Mouse (Mus musculus) C2C12 (cell line): ENCODE measurements at regions not wholly inside any gene's neighbourhood (a gene's known extent, or its start where the extent isn't known, plus 50 kb on each side); places are given as distances from the start of the nearest gene placed in this dataset.

ENCODE experiments used
- H3K27me3 ChIP-seq: one replicate; pipeline ENCODE4 v1.6.1; 2011; ENCODE audit not compliant: control insufficient read depth, insufficient read depth, insufficient read length
- H3K36me3 ChIP-seq: one replicate; pipeline ENCODE4 v1.6.1; 2011; ENCODE audit not compliant: control insufficient read depth, insufficient read depth
- H3K4me3 ChIP-seq: one replicate; pipeline ENCODE4 v1.5.1; 2011; ENCODE audit warnings: mild to moderate bottlenecking, control low read depth; ENCODE audit not compliant: poor library complexity, insufficient read depth, severe bottlenecking
- H3K79me2 ChIP-seq: one replicate; pipeline ENCODE4 v1.6.1; 2011; ENCODE audit not compliant: control insufficient read depth, insufficient read depth
- H3K79me3 ChIP-seq: one replicate; pipeline ENCODE4 v1.6.1; 2011; ENCODE audit warnings: low read depth, control low read depth
- H3ac ChIP-seq: one replicate; pipeline ENCODE3; 2011; ENCODE audit warnings: low read depth; ENCODE audit not compliant: control insufficient read depth, insufficient read length
- CEBPB ChIP-seq: IDR thresholded peaks from one replicate; pipeline ENCODE4 v1.6.1; 2011; ENCODE audit warnings: low read depth, mild to moderate bottlenecking, control low read depth, moderate library complexity
- CTCF ChIP-seq: IDR thresholded peaks from one replicate; pipeline ENCODE4 v1.5.1; 2011; ENCODE audit not compliant: control insufficient read depth, insufficient read depth, insufficient read length
- FOSL1 ChIP-seq: IDR thresholded peaks from one replicate; pipeline ENCODE4 v1.8.0; 2011; ENCODE audit warnings: mild to moderate bottlenecking, low read length; ENCODE audit not compliant: poor library complexity, insufficient read depth, severe bottlenecking
- MAX ChIP-seq: IDR thresholded peaks from one replicate; pipeline ENCODE4 v1.6.1; 2011; ENCODE audit warnings: mild to moderate bottlenecking, control low read depth
- MYOD1 ChIP-seq: IDR thresholded peaks from one replicate; pipeline ENCODE4 v1.6.1; 2011; ENCODE audit warnings: low read depth; ENCODE audit not compliant: control insufficient read depth, insufficient read length
- MYOG ChIP-seq: IDR thresholded peaks from one replicate; pipeline ENCODE4 v1.6.1; 2011; ENCODE audit not compliant: control insufficient read depth, insufficient read length; ENCODE audit errors: extremely low read depth
- USF1 ChIP-seq: IDR thresholded peaks from one replicate; pipeline ENCODE4 v1.6.1; 2011; ENCODE audit warnings: low read depth, mild to moderate bottlenecking, control low read depth, moderate library complexity

DNA sequence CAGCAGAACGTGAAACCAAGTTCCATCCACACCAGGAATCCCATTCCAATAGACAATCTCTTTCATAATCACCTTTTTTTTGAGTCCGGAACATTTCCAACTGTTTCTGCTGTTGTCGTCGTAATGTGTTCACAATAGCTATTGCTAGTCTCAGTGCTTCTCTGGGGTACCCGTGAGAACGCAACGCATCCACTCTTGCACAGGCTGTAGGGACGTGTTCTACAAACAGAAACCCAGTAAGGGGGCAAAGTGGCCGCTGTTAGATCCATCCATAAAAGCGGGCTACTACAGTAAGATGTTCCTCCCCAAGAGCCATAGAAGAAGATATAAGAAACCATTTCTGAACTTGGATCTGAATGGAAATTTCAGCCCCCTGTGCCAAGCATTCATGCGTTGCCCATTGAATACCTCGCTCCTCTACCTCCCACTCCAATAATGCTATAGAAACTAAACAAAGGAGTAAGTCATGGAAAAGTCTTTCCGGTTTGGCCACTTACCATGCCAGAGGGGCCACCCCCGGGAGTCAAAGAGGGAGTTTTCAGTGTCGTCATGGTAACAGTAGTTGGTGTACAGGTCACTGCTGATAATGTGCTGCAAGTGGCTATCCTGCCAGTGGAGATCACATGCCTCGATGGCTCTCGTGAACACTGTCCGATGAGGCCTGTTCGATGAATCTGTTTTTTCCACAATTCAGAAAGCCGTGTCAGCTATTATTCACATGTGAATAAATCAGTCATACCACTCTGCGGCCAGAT, 300.6 kb upstream of the Smim15 start:
- TF ChIP-seq MYOG (no peak), USF1 (no peak), CEBPB (no peak), FOSL1 (no peak), MAX (no peak), MYOD1 (no peak)
- Histone ChIP-seq H3K27me3 (no peaks in the 10 kb centered on the region), H3K79me3 (no peaks in the 10 kb centered on the region), H3ac (no peak overlapping the region), H3K36me3 (no peaks in the 10 kb centered on the region), H3K4me3 (no peak overlapping the region), H3K79me2 (no peaks in the 10 kb centered on the region)

DNA sequence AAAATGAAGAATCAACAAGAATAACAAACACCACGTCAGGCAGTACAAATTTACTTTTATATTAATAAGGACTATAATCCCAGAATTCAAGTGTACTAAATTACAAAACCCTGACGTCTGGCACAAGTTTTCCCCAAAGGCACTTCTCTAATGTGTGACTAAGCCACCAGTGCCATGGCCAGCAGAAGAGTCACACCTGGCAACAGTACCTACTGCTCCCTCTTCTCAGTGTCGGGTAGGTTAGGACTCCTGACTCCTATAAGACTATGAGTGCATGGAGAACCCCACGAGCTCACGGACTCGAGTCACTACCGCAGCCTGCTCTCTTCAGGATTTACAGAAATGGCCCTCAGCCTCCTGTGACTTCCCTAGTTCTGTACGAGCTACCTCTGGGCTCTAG, 307.7 kb upstream of the Smim15 start:
- H3K36me3 ChIP-seq = peaks cover 4% of the 10 kb centered on the region
- no peak overlapping the region for H3K4me3 ChIP-seq
- H3K79me2 ChIP-seq = no peaks in the 10 kb centered on the region
- no peaks in the 10 kb centered on the region for H3K79me3 ChIP-seq
- TF ChIP-seq MYOG (no peak), USF1 (no peak), MAX (no peak)
- H3K27me3 ChIP-seq = no peaks in the 10 kb centered on the region
- no peak overlapping the region for H3ac ChIP-seq

DNA sequence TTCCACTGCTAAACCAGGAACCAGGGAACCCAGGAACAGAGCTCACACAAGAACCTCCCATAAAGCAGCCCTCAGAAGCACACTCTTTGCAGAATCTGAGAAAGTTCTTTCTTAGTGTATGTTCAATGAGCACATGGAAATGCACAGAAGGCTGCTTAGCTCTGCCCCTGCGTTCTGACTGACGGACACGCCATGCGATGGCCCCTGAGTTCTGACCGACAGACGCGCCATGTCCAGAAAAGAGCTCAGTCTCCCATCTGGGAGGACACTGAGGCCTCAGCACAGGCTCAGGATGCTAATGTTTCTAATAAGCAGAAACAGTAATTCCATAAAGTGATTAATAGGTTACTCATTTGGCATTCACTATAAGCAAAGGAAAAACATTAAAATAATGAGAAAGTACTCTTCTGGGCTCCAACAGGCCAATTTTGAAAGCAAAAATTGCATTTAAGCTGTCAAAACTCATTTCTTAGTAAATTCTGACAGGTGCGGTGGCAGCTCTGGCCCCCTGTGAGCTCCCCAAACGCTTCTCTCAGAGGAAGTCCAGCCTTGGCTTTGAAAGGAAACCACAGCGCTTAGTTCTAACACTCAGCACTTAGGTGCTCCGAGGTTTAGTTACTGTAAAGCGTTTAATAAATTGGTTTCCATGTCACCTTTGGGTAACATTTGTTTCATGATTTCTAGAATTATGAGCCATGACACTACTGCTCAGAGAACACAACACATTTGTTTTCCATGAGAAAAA, 309.9 kb upstream of the Smim15 start:
- Histone ChIP-seq H3ac (no peak overlapping the region), H3K36me3 (peaks cover 4% of the 10 kb centered on the region), H3K79me3 (no peaks in the 10 kb centered on the region), H3K79me2 (no peaks in the 10 kb centered on the region), H3K27me3 (no peaks in the 10 kb centered on the region), H3K4me3 (no peak overlapping the region)
- TF ChIP-seq CEBPB (no peak), USF1 (no peak), MYOG (no peak), CTCF (no peak), MYOD1 (no peak), FOSL1 (no peak), MAX (no peak)

DNA sequence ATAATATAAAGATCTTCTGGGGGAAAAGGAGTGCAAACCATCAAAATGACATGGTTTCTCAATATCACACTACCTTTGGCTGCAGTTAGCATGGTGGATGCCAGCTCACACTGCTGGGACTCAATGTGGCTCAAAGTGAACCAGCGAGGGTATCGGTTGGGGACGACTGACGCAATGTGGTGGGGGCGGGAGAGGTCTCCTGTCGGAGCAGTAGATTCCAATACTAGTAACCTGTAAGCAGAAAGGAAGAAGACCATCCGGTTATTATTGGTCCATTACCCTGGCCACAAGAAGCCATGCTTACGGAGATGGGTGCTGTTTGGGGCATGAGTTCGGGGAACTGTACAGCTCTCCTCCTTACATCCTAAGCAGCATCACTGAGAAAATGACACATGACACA, 313.3 kb upstream of the Smim15 start:
- no peak for TF ChIP-seq MYOG
- TF ChIP-seq MAX = no peak
- TF ChIP-seq FOSL1 = no peak
- TF ChIP-seq CTCF = no peak
- TF ChIP-seq MYOD1 = no peak
- TF ChIP-seq CEBPB = no peak
- no peak for TF ChIP-seq USF1
- Histone ChIP-seq H3ac (no peak overlapping the region), H3K27me3 (no peaks in the 10 kb centered on the region), H3K36me3 (peaks cover 7% of the 10 kb centered on the region), H3K79me2 (no peaks in the 10 kb centered on the region), H3K4me3 (no peak overlapping the region), H3K79me3 (no peaks in the 10 kb centered on the region)

DNA sequence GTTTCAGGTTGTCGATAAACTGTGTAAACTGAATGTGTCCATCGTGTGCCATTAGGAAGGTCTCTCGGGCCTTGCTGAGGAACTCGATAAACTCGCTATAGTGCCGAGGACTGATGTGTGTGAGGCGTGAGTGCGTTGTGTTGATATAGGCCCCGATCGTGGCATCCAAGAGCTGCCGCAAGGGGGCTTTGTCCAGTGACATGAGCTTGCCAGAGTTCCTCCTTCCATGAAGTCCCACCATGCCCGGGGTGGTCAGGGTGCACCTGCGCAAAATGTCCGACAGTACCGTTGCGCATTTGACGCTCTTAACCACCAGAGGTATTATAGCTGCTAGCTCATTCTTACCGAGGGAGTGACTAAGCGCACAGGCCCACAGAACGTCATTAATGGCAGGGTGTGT, 317.8 kb upstream of the Smim15 start:
- Histone ChIP-seq H3K79me2 (no peaks in the 10 kb centered on the region), H3ac (no peak overlapping the region), H3K79me3 (no peaks in the 10 kb centered on the region), H3K36me3 (peaks cover 7% of the 10 kb centered on the region), H3K27me3 (no peaks in the 10 kb centered on the region), H3K4me3 (no peak overlapping the region)
- TF ChIP-seq MAX = no peak
- TF ChIP-seq MYOG = no peak
- no peak for TF ChIP-seq MYOD1
- no peak for TF ChIP-seq CEBPB
- no peak for TF ChIP-seq FOSL1

DNA sequence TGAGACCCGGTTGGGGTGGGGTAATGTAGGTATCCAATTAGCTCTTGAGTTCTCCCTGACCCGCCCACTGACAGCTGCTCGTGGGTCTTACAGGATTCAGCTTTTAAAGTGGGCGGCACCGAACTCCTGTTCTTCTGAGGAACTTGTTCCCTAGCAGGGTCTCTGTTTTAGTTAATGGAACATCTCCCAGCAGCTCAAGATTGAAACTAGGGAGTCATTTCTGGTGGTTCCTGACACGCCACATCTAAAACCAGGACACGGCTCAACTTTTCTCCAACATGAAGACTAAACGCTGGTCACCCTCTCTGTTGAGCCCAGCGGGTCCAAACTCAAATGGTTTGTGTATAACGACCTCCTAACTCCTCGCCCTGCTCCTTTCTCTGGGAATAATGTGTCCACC, 322.3 kb upstream of the Smim15 start:
- H3K27me3 ChIP-seq = no peaks in the 10 kb centered on the region
- TF ChIP-seq MAX (no peak), USF1 (no peak), CEBPB (no peak), CTCF (no peak), MYOG (no peak), MYOD1 (no peak), FOSL1 (no peak)
- peaks cover 6% of the 10 kb centered on the region for H3K36me3 ChIP-seq
- H3ac ChIP-seq = no peak overlapping the region
- no peaks in the 10 kb centered on the region for H3K79me2 ChIP-seq
- H3K4me3 ChIP-seq = no peak overlapping the region
- H3K79me3 ChIP-seq = no peaks in the 10 kb centered on the region
